Mouse (Mus musculus): ENCODE data around the gene Gata2.

- TF ChIP-seq CTCF (IDR thresholded peaks at IDR 0.05; ENCODE audit: low read depth, low read length) (no peak), POLR2A (IDR thresholded peaks at IDR 0.05; ENCODE audit: insufficient read depth, low read length) (no peak)
Measured at GRCm38 (mm10) chr6:88152127-88152705, 41.5 kb upstream of the Gata2 start.

All from ES-Bruce4 (cell line).